Mouse (Mus musculus) ES-E14 (cell line): Measurements from ENCODE around the gene D430042O09Rik. TPM values are rescaled to one million over a fixed set of nuclear protein-coding genes. Genes with fewer than 3 reads are reported as not detected.

ENCODE experiments used
- DNase-seq: peaks from one replicate; pipeline ENCODE4 v3.0.0-alpha.2; 2013; ENCODE audit warnings: low read depth, low spot score
- H3K27ac ChIP-seq: 2 replicates; pipeline ENCODE4 v1.5.1; 2012; ENCODE audit warnings: low read depth, mild to moderate bottlenecking, low read length, moderate library complexity, mixed read lengths; ENCODE audit not compliant: poor library complexity, insufficient read depth, severe bottlenecking
- H3K36me3 ChIP-seq: 2 replicates; pipeline ENCODE4 v1.6.1; 2012; ENCODE audit warnings: mild to moderate bottlenecking, low read length, moderate library complexity, mixed read lengths; ENCODE audit not compliant: control insufficient read depth, poor library complexity, insufficient read depth, severe bottlenecking
- H3K4me1 ChIP-seq, 2 experiments: fragments of 150-350 bp in 1 of 2; sonication (generic) in 1 of 2; 2 replicates each; pipeline ENCODE4 v1.6.1; 2012; ENCODE audit warnings: low read length in 2 of 2, mild to moderate bottlenecking in 1 of 2, mixed read lengths in 1 of 2; ENCODE audit not compliant: control insufficient read depth in 2 of 2, insufficient read depth in 2 of 2, poor library complexity in 1 of 2
- H3K4me3 ChIP-seq, 2 experiments: fragments of 150-350 bp in 1 of 2; sonication (generic) in 1 of 2; 2 replicates each; pipeline ENCODE4 v1.5.1; 2012; ENCODE audit warnings: low read length in 2 of 2, low read depth in 1 of 2, mild to moderate bottlenecking in 1 of 2, mixed read lengths in 1 of 2; ENCODE audit not compliant: insufficient read depth in 1 of 2, poor library complexity in 1 of 2, severe bottlenecking in 1 of 2
- H3K9ac ChIP-seq: 2 replicates; pipeline ENCODE4 v1.6.1; 2012; ENCODE audit warnings: low read depth, mild to moderate bottlenecking, low read length, mixed read lengths; ENCODE audit not compliant: poor library complexity, insufficient read depth, severe bottlenecking
- H3K9me3 ChIP-seq: fragments of 150-350 bp; sonication (generic); 2 replicates; pipeline ENCODE4 v1.6.1; 2012; ENCODE audit warnings: low read depth, mild to moderate bottlenecking, low read length; ENCODE audit not compliant: control insufficient read depth, insufficient read depth
- CHD2 ChIP-seq: IDR thresholded peaks from 2 replicates; pipeline ENCODE4 v1.6.1; 2014; ENCODE audit warnings: mild to moderate bottlenecking, low read depth, low read length, inconsistent platforms
- HCFC1 ChIP-seq: IDR thresholded peaks from 2 replicates; pipeline ENCODE4 v1.6.1; 2012; ENCODE audit warnings: low read length, inconsistent platforms, borderline replicate concordance; ENCODE audit not compliant: insufficient read depth
- MAFK ChIP-seq: IDR thresholded peaks from 2 replicates; pipeline ENCODE4 v1.6.1; 2014; ENCODE audit warnings: mild to moderate bottlenecking, low read depth, low read length, inconsistent platforms; ENCODE audit not compliant: insufficient read depth
- ZC3H11A ChIP-seq: IDR thresholded peaks from 2 replicates; pipeline ENCODE4 v1.6.1; 2012; ENCODE audit warnings: low read depth, mild to moderate bottlenecking, inconsistent platforms, low read length, borderline replicate concordance
- ZNF384 ChIP-seq: IDR thresholded peaks from 2 replicates; pipeline ENCODE4 v1.6.1; 2012; ENCODE audit warnings: low read depth, low read length, inconsistent platforms
- in situ Hi-C, 2 experiments: fragments of 600-800 bp; cut with MboI; formaldehyde crosslinking; loops; one replicate each; pipeline ENCODE4 v1.15.1; 2025; ENCODE audit warnings: low sequenced_read_pairs in 2 of 2, inconsistent platforms in 1 of 2; ENCODE audit not compliant: unreplicated experiment in 2 of 2
- total RNA-seq: library from RNA; depleted of rRNA; stranded (reverse); fragments of 300-350 nt; gene quantifications from 2 replicates; pipeline ENCODE4 v1.2.3, GENCODE M21; 2012

The D430042O09Rik gene
- total RNA-seq, 1 experiment = 4.4 TPM

DNA sequence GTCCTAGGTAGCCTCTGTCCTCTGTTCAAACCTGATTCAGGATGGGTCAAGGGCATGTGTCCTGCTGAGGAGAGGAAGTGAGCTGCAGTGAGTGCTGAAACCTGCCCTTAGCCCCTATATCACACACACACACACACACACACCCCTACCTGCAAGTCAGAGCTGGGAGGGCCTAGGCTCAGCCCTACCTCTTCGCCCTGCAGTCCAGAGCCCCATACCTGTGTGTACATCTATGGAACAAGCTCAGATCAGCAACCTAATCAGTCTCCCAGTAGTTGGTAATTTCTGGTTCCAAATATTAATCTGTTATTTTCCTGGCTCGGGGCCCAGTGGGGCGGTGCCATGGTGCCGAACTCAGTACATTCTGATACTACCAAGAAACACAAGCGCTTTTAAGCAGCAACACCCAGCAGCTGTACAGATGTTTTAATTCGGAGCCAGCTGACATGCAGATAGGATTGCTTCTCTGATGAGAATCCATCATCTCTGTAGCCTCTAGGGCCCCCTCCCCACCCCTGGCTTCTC, 166.3 kb downstream of the D430042O09Rik start:
- Histone ChIP-seq H3K27ac (no peak overlapping the region), H3K9ac (no peak overlapping the region), H3K9me3 (no peaks in the 10 kb centered on the region), H3K4me3 (no peak overlapping the region), H3K4me1 (peaks cover 4 to 11% of the 10 kb centered on the region in 2 experiments; a peak in 2 of 4 replicates), H3K36me3 (no peaks in the 10 kb centered on the region)
- in situ Hi-C loops = no loop called here
- TF ChIP-seq HCFC1 = no peak
- TF ChIP-seq CHD2 = no peak
- TF ChIP-seq MAFK = no peak
- no peak for TF ChIP-seq ZC3H11A
- TF ChIP-seq ZNF384 = no peak
- DNase-seq = no peak

- H3K27ac ChIP-seq = no peak overlapping the region
- TF ChIP-seq ZNF384 (no peak), CHD2 (no peak), MAFK (no peak), HCFC1 (no peak), ZC3H11A (no peak)
- H3K9ac ChIP-seq = no peak overlapping the region
- H3K36me3 ChIP-seq = no peaks in the 10 kb centered on the region
- in situ Hi-C loops = no loop called here
- no peak overlapping the region for H3K4me3 ChIP-seq
- DNase-seq = no peak
- H3K4me1 ChIP-seq = no peaks in the 10 kb centered on the region
- H3K9me3 ChIP-seq = no peaks in the 10 kb centered on the region
Observed at GRCm38 (mm10) chr7:125878040-125878439, 170.4 kb downstream of the D430042O09Rik start.

DNA sequence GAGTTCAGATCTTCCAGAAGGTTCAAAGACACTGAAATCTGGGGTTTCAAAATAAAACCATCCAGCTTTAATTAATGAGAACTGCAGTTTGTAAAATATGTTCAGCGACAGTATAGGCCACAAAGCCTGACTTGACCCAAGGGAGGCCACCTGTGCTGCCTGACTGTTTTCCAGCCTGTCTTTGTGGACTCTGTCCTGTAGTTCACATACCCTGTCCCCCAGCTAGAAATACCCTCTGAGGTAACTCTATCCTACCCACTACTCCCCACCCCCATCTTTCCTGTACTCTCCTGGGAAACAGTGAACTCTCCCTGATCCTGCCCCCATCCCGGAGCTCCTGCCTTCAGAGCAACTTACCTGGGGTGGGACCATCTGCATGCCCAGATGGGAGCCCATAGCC, 175.5 kb downstream of the D430042O09Rik start:
- TF ChIP-seq CHD2 (no peak), ZNF384 (no peak), HCFC1 (no peak), MAFK (no peak), ZC3H11A (no peak)
- no peak for DNase-seq
- Histone ChIP-seq H3K9me3 (no peaks in the 10 kb centered on the region), H3K9ac (no peak overlapping the region), H3K36me3 (no peaks in the 10 kb centered on the region), H3K27ac (no peak overlapping the region), H3K4me1 (no peaks in the 10 kb centered on the region), H3K4me3 (no peak overlapping the region)
- in situ Hi-C loops = no loop called here

DNA sequence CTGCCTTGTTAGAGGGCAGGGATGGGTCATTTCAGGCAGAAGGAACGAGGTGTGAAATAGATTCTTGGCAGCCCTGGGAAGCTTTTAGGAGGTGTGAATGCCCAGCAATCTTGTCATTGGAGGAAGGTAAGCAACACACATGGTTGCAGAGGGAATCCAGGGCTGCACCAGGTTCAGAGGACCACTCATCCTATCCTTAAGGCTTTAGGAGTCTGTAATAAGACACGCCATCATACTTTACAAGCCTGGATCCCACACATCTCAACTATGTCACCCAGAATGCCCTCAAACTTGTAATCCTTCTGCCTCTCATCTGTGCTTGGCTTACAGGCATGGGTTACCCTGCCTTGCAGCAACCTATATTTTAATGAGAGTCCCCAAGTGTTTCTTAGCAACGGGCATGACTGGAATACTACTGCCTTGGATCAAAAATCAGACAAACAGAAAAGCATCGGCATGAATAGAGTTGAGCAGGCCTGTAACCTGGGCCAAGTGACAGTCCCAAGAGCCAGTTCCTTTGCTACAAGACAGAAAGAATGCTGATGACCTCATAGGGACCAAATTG, 178.5 kb downstream of the D430042O09Rik start:
- H3K9me3 ChIP-seq = no peaks in the 10 kb centered on the region
- in situ Hi-C loops = no loop called here
- no peak overlapping the region for H3K9ac ChIP-seq
- TF ChIP-seq MAFK (no peak), CHD2 (no peak), ZNF384 (no peak), ZC3H11A (no peak), HCFC1 (no peak)
- H3K4me1 ChIP-seq = no peaks in the 10 kb centered on the region
- no peaks in the 10 kb centered on the region for H3K36me3 ChIP-seq
- no peak overlapping the region for H3K27ac ChIP-seq
- no peak for DNase-seq
- H3K4me3 ChIP-seq = no peak overlapping the region

- H3K27ac ChIP-seq = no peak overlapping the region
Observed at GRCm38 (mm10) chr7:125887124-125887523, 179.4 kb downstream of the D430042O09Rik start.

More at GRCm38 (mm10) chr7:125887124-125887523, 179.4 kb downstream of the D430042O09Rik start:
- TF ChIP-seq ZC3H11A (no peak), CHD2 (no peak), HCFC1 (no peak), MAFK (no peak), ZNF384 (no peak)
- H3K4me3 ChIP-seq = no peak overlapping the region
- no peaks in the 10 kb centered on the region for H3K9me3 ChIP-seq
- no peak overlapping the region for H3K9ac ChIP-seq
- H3K4me1 ChIP-seq = no peaks in the 10 kb centered on the region
- DNase-seq = no peak
- in situ Hi-C loops = no loop called here
- H3K36me3 ChIP-seq = no peaks in the 10 kb centered on the region
